Mouse (Mus musculus) lung, adult 2 months (tissue): ENCODE data around the gene Ankrd12.

Experiments used
- CTCF ChIP-seq: fragments of 200-500 bp; IDR thresholded peaks from 2 replicates; pipeline ENCODE4 v1.5.1; 2011; ENCODE audit warnings: mild to moderate bottlenecking, low read length, control low read depth; ENCODE audit not compliant: insufficient read depth
- POLR2A ChIP-seq: fragments of 200-500 bp; IDR thresholded peaks from 2 replicates; pipeline ENCODE4 v1.6.1; 2011; ENCODE audit warnings: low read depth, mild to moderate bottlenecking, control low read depth, low read length, borderline replicate concordance; ENCODE audit errors: extremely low read depth

DNA sequence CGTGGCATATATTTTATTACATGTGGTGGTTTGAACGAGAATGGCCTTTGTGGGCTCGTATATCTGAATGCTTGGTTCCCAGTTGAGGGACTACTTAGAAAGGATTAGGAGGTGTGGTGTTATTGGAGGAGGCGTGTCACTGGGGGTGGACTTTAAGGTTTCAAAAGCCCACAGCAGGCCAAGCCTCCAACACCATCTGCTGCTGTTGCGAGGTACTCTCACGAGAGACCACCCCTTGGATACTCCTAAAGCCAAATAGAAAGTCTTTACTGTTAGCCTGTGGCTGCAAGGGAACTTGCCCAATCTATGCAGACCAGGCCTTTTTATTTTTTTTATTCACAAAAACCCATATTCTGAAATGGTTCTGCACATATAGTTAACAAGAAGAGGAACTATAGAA lies 154.9 kb downstream of the Ankrd12 start:
- TF ChIP-seq POLR2A (no peak), CTCF (no peak)
